Mouse (Mus musculus) hindbrain, embryonic 16.5 days (tissue): ENCODE data around the gene Tbc1d16. TPM values are rescaled to one million over a fixed set of nuclear protein-coding genes. Genes with fewer than 3 reads are reported as not detected.

Experiments
- ATAC-seq: fragments of 200-750 bp; cut with Nextera tagmentation; 2 replicates; pipeline ENCODE4 v1.8.0; 2017; ENCODE audit warnings: moderate TSS enrichment, moderate library complexity
- H3K27ac ChIP-seq: fragments of 300-500 bp; sonication (generic); 2 replicates; pipeline ENCODE4 v1.5.1; 2014; ENCODE audit warnings: low read depth, mild to moderate bottlenecking, control low read depth, low read length, moderate library complexity
- H3K27me3 ChIP-seq: fragments of 300-500 bp; sonication (generic); replicated peaks from 2 replicates; pipeline ENCODE4 v1.6.1; 2014; ENCODE audit warnings: low read length; ENCODE audit not compliant: control insufficient read depth, insufficient read depth
- H3K36me3 ChIP-seq: fragments of 300-500 bp; sonication (generic); 2 replicates; pipeline ENCODE4 v1.6.1; 2014; ENCODE audit warnings: mild to moderate bottlenecking, low read length, moderate library complexity, mixed read lengths; ENCODE audit not compliant: control insufficient read depth, insufficient read depth
- H3K4me1 ChIP-seq: fragments of 300-500 bp; sonication (generic); 2 replicates; pipeline ENCODE4 v1.6.1; 2014; ENCODE audit warnings: low read depth, low read length; ENCODE audit not compliant: control insufficient read depth, insufficient read depth
- H3K4me2 ChIP-seq: fragments of 300-500 bp; sonication (generic); 2 replicates; pipeline ENCODE4 v1.6.1; 2014; ENCODE audit warnings: mild to moderate bottlenecking, low read length, control low read depth, moderate library complexity
- H3K4me3 ChIP-seq: fragments of 300-500 bp; sonication (generic); 2 replicates; pipeline ENCODE4 v1.5.1; 2014; ENCODE audit warnings: mild to moderate bottlenecking, low read length, control low read depth, moderate library complexity
- H3K9ac ChIP-seq: fragments of 300-500 bp; sonication (generic); 2 replicates; pipeline ENCODE4 v1.6.1; 2014; ENCODE audit warnings: low read depth, mild to moderate bottlenecking, control low read depth, low read length, moderate library complexity
- H3K9me3 ChIP-seq: fragments of 300-500 bp; sonication (generic); 2 replicates; pipeline ENCODE4 v1.6.1; 2014; ENCODE audit warnings: mild to moderate bottlenecking, low read length, moderate library complexity; ENCODE audit not compliant: control insufficient read depth
- WGBS: fragments of 180-500 bp; shearing (Covaris S2); extraction: QIAGEN DNeasy Blood & Tissue Kit; methylation state at CpG from one replicate; pipeline ENCODE4 v1.1.7; 2014; 5-methylcytosine and 5-hydroxymethylcytosine counted together
- polyA plus RNA-seq: library from polyadenylated mRNA; unstranded; fragments of >200 nt; fragmentation: Nextera tagmentation; extraction: Ambion mirVana; gene quantifications from 2 replicates; pipeline ENCODE4 v1.2.1, GENCODE M21; 2015

The Tbc1d16 gene
- polyA plus RNA-seq, 1 experiment from 2014 or later: 54.9 TPM

DNA sequence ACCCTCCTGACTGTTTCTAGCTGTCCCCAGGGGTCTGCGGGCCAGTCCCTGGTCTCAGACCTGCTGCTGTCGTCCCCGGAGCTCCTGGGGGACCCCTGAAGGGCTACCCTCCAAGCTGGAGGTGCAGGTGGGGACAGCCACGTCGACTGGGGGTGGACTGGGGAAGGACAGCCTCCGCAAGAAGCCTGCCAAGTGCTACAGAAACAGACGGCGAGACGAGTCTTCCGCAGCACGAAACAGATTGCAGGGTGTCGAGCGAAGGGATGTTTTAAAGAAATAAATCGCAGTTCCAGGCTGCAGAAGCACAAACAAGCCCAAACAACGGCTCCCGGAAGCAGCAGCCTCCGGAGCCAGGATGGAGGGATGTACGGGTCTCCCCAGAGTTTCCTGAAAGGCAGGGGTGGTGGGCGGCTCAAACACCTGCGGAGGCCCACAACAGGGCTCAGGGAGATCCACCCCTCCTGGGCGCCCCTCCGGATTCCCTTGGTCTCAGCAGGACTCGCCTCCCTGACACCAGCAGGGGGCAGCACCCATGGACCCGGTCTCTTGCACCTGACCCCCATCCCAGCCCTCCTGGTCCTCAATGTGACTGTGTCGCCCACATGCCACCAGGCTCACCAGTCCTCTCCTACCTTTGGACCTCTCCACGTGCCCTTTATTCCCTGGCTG, 29.6 kb downstream of the Tbc1d16 start:
- H3K9me3 ChIP-seq: no peaks in the 10 kb centered on the region
- 0 out of 2 replicates have a peak, but pooled peaks have one; percentile 4 for ATAC-seq
- 58% methylated on average over 26 of the region's 26 CpGs for WGBS
- H3K9ac ChIP-seq: no peak overlapping the region
- H3K27ac ChIP-seq: peak overlapping the region; percentile 71; the same call in 1 of the 2 replicates
- no peaks in the 10 kb centered on the region for H3K36me3 ChIP-seq
- H3K4me3 ChIP-seq: no peak overlapping the region
- no peaks in the 10 kb centered on the region for H3K27me3 ChIP-seq
- peaks cover 16% of the 10 kb centered on the region for H3K4me1 ChIP-seq
- H3K4me2 ChIP-seq: peak overlapping the region; percentile 10; the same call in 1 of the 2 replicates

DNA sequence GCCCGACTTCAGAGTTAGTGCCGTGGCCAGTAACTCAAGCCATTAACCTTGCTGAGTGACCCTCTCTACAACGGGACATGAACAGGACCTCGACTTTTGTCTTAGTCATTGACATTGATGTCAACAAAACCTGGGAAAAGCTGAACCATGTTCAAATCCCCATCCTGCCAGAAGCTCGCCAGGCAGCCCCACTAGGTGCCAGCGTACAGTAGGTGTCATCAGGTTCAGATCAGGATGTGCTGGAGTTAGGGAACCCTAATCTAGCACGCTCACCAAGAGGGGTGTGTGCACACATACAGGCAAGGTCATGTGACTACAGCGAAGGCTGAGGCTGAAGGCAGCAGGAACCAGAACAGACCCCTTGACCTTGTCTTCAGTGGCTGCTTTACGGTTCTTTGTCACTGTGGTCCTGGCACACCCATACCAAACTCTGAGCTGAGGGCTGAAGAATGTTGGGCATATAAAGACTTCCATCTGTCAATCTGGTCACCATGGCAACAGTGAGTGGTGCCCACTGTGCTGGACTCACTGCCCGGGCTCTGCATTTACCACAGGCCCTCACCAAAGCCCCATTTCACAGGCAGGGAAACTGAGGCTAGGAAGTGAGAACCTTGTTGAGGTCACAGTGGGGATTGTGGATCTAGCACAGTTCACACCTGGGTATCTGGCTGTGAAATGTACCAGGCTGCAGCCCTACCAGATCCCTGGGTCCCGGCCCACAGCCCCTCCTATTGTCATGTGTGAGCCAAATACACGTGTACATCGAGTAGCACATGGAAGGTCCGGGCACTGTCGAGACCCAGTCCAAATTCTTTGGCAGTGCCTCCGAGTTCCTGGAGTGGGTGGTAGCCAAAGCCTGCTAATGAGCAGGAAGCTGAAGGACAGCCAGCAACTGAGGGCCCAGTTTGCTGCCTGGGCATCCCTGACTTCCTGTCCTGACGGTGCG, 30.4 kb downstream of the Tbc1d16 start:
- 64% methylated on average over 18 of the region's 18 CpGs for WGBS
- ATAC-seq: peak; percentile 69
- no peaks in the 10 kb centered on the region for H3K27me3 ChIP-seq

DNA sequence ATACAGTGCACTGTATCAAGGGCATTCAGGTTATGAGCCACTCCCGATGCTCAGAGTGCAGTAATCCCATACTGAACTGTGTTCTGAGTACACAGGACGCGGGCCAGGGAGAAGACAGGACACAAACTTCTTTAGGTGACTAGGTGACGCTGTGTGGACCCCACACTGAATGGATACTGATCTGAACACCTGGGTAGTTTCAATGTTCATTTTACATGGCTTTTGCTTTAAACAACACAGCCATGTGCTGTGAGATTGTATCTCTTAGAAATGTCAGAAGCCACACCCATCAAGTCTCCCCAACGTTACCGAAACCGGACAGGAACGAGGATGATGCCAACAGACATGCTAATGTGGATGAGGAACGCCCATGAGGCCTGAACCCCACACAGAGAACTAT, 35.7 kb downstream of the Tbc1d16 start:
- no peaks in the 10 kb centered on the region for H3K36me3 ChIP-seq
- H3K4me1 ChIP-seq: peaks cover 21% of the 10 kb centered on the region
- no peak for ATAC-seq
- no peak overlapping the region for H3K9ac ChIP-seq
- no peaks in the 10 kb centered on the region for H3K9me3 ChIP-seq
- H3K4me2 ChIP-seq: no peak overlapping the region
- 86% methylated on average over 9 of the region's 9 CpGs for WGBS
- no peaks in the 10 kb centered on the region for H3K27me3 ChIP-seq
- H3K4me3 ChIP-seq: no peak overlapping the region
- H3K27ac ChIP-seq: no peak overlapping the region

More for the DNA sequence above, 30.4 kb downstream of the Tbc1d16 start:
- Histone ChIP-seq H3K36me3 (no peaks in the 10 kb centered on the region), H3K4me3 (no peak overlapping the region), H3K4me2 (0 out of 2 replicates have a peak overlapping the region, but pooled peaks have one; percentile 10), H3K9ac (no peak overlapping the region), H3K4me1 (peaks cover 16% of the 10 kb centered on the region), H3K27ac (peak overlapping the region; percentile 71; the same call in 1 of the 2 replicates), H3K9me3 (no peaks in the 10 kb centered on the region)

DNA sequence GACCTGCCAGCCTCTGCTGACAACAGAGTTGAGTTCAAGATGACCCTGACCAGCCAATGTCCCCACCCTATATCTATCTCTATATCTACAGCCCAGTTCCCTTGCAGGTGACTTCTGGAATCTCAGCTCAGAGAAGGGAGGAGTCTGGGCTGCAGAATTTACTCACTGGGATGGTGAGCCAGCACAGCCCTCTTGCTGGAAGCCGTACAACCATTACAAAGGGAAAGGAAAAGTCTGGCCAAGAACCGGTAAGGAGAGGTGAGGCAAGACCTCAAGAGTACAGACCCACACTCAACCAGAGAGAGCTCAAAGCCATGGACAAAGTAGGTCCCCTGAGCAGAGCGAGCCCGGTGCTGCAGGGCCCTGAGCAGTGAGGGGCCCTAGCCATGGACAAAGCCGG, 36.1 kb downstream of the Tbc1d16 start:
- H3K27ac ChIP-seq: no peak overlapping the region
- no peak overlapping the region for H3K4me2 ChIP-seq
- WGBS: 87% methylated on average over 5 of the region's 5 CpGs
- no peaks in the 10 kb centered on the region for H3K27me3 ChIP-seq
- no peaks in the 10 kb centered on the region for H3K36me3 ChIP-seq
- H3K4me1 ChIP-seq: peaks cover 24% of the 10 kb centered on the region
- no peak overlapping the region for H3K4me3 ChIP-seq
- ATAC-seq: no peak
- H3K9me3 ChIP-seq: no peaks in the 10 kb centered on the region
- H3K9ac ChIP-seq: no peak overlapping the region

DNA sequence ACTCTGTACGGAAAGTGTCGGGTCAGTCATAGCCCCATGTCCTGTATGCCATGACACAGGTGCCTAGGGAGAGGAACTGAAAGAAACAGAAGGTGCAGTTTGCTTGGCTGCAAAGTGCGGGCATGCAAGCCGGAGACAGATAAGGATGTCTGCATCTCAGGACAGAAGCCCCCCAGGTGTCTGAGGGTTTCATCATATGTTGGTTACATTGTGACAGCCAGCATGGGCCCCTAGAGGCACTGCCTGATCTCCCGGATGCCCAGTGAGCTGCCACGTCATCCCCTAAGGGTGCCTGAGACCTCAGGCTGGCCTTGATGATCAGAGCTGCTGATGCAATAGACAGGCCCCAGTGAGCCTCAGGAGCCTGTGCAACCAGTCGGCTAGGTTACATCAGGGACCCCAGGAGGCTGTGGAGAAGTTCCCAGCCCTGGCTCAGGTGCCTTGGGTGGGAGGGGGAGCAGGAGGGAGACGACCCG, 36.7 kb downstream of the Tbc1d16 start:
- H3K4me3 ChIP-seq: no peak overlapping the region
- H3K36me3 ChIP-seq: no peaks in the 10 kb centered on the region
- no peak for ATAC-seq
- WGBS: 85% methylated on average over 9 of the region's 9 CpGs
- H3K4me2 ChIP-seq: no peak overlapping the region
- H3K9me3 ChIP-seq: no peaks in the 10 kb centered on the region
- no peaks in the 10 kb centered on the region for H3K27me3 ChIP-seq
- H3K9ac ChIP-seq: peak overlapping the region; percentile 9; the same call in 1 of the 2 replicates
- H3K27ac ChIP-seq: no peak overlapping the region
- peaks cover 28% of the 10 kb centered on the region for H3K4me1 ChIP-seq

DNA sequence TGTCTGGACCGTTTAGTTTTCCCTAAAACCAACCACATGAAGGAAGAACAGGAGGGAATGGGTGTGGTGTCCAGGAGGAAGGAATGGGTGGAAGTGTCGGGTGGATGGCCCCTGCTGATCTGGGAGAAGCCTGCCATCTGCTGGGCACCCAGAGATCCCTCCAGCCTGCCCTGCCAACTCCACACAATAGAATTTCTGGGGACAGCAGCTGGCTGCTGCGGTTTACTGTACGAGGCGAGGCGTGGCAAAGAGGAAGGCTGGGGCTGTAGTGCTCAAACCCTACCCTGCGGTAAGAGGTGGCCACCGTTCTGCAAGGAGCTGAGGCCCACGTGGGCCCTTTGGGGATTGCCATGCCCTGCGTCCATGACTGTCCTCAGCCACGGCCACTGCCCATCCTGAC, 37.8 kb downstream of the Tbc1d16 start:
- H3K4me3 ChIP-seq: no peak overlapping the region
- WGBS: 12% methylated on average over 11 of the region's 11 CpGs
- ATAC-seq: peak; percentile 70
- peaks cover 28% of the 10 kb centered on the region for H3K4me1 ChIP-seq
- no peaks in the 10 kb centered on the region for H3K27me3 ChIP-seq
- peak overlapping the region; percentile 28; the same call in 1 of the 2 replicates for H3K9ac ChIP-seq
- no peaks in the 10 kb centered on the region for H3K36me3 ChIP-seq
- no peak overlapping the region for H3K27ac ChIP-seq
- H3K9me3 ChIP-seq: no peaks in the 10 kb centered on the region
- H3K4me2 ChIP-seq: no peak overlapping the region

DNA sequence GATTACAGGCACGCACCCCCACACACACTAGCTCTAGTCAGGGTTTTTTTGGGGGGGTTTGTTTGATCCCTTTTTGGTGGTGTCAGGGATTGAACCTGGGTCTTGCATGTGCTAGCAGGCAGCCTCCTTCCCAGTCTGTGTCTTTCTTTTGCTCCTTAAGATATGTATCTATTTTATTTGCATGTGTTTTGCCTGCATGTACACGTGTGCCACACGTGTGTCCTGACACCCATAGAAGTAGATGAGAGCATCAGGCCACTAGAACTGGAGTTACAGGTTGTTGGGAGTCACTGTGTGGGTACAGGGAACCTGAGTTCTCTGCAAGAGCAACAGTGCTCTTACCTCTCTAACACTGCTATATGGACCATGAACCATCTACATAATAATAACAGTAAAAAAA, 39.0 kb downstream of the Tbc1d16 start:
- no peaks in the 10 kb centered on the region for H3K27me3 ChIP-seq
- H3K27ac ChIP-seq: no peak overlapping the region
- H3K9me3 ChIP-seq: no peaks in the 10 kb centered on the region
- no peak overlapping the region for H3K9ac ChIP-seq
- no peak overlapping the region for H3K4me3 ChIP-seq
- ATAC-seq: no peak
- no peak overlapping the region for H3K4me2 ChIP-seq
- H3K4me1 ChIP-seq: peaks cover 28% of the 10 kb centered on the region
- WGBS: 97% methylated on average over 3 of the region's 3 CpGs
- H3K36me3 ChIP-seq: no peaks in the 10 kb centered on the region

DNA sequence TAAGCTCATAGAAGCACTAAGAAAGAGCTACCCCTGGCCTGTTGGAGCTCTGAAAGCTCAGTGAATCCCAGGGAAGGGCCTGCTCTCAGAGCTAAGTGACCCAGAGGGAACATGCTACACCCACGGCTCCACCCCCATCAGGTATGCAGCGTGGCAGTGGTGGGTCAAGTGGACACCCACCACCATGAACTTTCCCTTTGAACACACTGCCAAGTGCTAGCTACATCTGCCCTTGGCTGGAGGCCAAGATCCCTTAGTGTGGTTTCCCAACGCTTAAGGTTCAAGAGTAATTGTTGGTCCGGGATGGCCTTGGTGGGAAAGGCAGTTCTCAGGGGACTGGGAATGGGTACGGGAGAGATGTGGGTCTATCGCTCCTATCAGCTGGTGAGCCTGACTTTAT, 39.9 kb downstream of the Tbc1d16 start:
- H3K9me3 ChIP-seq: no peaks in the 10 kb centered on the region
- no peak for ATAC-seq
- H3K27ac ChIP-seq: no peak overlapping the region
- no peaks in the 10 kb centered on the region for H3K36me3 ChIP-seq
- H3K4me1 ChIP-seq: peaks cover 35% of the 10 kb centered on the region
- 52% methylated on average over 6 of the region's 6 CpGs for WGBS
- H3K9ac ChIP-seq: no peak overlapping the region
- H3K4me2 ChIP-seq: no peak overlapping the region
- H3K4me3 ChIP-seq: no peak overlapping the region
- no peaks in the 10 kb centered on the region for H3K27me3 ChIP-seq

DNA sequence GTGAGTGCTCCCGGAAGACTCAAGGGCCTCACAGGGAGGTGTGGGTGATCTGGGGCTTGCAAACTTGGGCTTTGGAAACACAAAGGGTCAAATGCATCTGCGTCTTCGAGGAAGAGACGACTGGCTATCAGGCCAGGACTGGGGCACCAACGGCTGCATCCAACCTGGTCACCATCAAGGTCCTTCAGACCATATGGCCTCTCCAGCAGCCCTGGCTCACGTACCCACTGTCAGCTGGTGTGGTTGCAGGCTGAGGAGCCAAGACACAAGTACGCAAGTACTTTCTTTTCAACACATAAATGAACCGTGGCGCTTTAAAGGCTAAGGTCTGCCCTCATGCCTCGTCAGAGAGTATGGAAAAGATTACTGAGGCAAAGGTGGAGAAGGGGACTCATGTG, 40.5 kb downstream of the Tbc1d16 start:
- peaks cover 41% of the 10 kb centered on the region for H3K4me1 ChIP-seq
- H3K4me3 ChIP-seq: no peak overlapping the region
- no peaks in the 10 kb centered on the region for H3K27me3 ChIP-seq
- H3K4me2 ChIP-seq: no peak overlapping the region
- 51% methylated on average over 10 of the region's 10 CpGs for WGBS
- no peak overlapping the region for H3K27ac ChIP-seq
- no peaks in the 10 kb centered on the region for H3K9me3 ChIP-seq
- no peak for ATAC-seq
- no peak overlapping the region for H3K9ac ChIP-seq
- H3K36me3 ChIP-seq: no peaks in the 10 kb centered on the region
